Mouse (Mus musculus) MN1 (cell line): Measurements from ENCODE around the gene Synpo2l.
"Not testable (repeated sequence)": the region's sequence is repeated elsewhere in the genome, so short reads cannot be mapped to it uniquely, and the experiment has no call there.

Source experiments
- DNase-seq: peaks from one replicate; pipeline ENCODE4 v3.0.0-alpha.2; 2016; ENCODE audit warnings: low spot score

Synpo2l gene

DNA sequence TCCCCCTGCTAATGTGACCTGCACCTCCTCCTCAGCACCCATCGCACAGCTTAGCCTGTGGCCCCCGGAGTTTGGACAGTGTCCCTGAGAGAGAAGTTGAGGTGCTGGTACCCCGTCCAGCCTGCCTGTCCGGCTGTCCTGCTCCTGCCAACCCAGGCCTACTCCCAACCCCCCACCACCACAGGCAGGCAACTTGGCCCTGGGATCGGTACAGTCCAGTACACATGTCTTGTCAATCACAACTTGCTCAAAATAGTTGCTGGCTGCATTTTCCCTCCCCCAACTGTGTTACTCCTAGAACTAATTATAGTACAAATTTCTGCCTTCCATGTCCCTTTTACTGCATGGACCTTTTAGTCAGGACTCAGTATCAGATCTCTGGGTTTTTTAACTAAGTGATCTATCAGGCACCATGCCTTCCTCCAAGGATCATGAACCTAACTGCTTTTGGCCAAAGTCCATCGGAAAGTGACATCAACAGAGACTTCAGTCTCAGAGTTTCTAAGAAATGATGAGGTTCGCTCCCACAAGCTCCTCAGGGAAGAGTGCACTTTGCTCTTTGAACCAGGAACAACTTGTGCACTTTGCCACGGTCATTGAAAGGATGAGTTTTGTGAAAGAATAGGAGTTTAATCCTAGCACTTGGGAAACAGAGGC lies at the start of gene Synpo2l:
Synpo2l (minus strand) TSS at position 201 of the 657 bp plus-strand sequence.
- DNase-seq, result no peak

DNA sequence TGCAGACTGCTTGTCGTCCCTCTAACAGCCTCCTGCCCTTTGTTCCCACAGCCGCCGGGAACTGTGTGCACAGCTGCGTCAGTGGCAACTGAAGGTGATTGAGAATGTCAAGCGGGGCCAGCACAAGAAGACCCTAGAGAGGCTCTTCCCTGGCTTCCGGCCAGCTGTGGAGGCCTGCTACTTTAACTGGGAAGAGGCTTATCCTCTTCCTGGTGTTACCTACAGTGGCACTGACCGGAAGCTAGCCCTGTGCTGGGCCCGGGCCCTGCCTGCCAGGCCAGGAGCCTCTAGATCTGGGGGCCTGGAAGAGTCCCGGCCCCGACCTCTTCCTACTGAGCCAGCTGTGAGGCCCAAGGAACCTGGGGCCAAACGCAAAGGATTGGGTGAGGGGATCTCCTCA lies 45.7 kb upstream of the Synpo2l start:
- DNase-seq, result no peak

DNA sequence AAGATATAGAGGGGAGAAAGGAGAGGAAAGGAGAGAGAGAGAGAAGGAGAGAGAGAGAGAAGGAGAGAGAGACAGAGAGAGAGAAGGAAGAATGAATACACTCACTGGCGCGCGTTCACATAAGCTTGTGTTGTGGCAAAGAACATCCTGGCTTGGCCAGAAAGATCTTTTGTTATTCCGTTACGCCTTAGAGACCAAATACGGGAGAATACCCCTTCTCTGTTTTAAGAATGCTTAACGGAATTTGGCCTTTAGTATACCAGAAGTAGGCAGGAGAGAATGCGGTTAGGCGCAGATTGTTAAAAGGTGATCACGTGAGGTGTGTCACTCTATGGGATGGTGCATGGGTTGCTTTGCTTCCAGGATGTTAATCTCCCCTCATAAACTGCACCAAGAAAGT lies 40.1 kb upstream of the Synpo2l start:
- DNase-seq, result no peak

DNA sequence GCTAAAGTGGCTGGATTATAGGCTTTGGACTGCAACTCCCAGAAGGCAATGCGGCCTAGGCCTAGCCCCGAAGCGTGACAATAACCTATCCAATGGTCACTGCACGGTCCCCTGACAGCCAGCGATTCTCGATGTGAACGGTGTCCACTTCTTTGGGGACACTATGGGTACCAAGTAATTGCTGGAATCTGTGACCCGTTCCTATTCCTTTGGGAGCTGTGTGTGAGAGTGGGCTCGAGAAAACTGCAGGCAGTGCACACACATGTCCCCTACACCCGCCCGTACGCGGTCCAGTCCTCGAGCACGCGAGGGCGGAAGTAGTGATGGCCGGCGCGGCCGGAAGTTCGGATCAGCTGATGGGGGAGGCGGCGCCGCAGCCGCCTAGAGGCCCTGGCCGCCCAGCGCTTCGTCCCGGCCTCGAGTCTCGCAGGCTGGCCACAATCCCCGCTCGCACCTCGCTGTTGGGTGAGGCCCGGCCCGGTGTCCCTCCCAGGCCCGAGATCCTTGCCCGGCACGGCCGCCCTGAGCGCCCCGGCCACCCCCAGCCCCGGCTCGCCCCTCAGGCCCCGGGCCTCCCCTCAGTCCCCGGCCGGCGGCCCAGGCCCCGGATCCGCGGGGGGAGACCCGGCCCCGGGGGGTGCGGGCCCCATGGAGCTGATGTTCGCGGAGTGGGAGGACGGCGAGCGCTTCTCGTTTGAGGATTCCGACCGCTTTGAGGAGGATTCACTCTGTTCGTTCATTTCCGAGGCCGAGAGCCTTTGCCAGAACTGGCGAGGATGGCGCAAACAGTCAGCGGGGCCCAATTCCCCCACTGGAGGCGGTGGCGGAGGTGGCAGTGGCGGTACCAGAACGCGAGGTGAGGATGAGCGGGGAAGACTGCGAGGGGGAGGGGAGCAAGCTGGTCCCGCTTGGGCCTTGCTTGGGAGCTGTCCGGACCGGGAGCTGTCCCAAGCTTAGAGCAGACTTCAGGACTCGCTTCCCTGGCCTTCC lies 39.3 kb upstream of the Synpo2l start, which contains the start of gene Zswim8:
Zswim8 (plus strand) TSS at position 352 of the 990 bp plus-strand sequence.
- peak; percentile 89 for DNase-seq

GRCm38 (mm10) chr14:20703461-20703860 lies 35.3 kb upstream of the Synpo2l start:
- DNase-seq, result not testable (repeated sequence)

GRCm38 (mm10) chr14:20702741-20703381 lies 34.7 kb upstream of the Synpo2l start, which contains the start of gene Chchd1:
Chchd1 (plus strand) TSS chr14:20703006.
- peak; percentile 82 for DNase-seq

DNA sequence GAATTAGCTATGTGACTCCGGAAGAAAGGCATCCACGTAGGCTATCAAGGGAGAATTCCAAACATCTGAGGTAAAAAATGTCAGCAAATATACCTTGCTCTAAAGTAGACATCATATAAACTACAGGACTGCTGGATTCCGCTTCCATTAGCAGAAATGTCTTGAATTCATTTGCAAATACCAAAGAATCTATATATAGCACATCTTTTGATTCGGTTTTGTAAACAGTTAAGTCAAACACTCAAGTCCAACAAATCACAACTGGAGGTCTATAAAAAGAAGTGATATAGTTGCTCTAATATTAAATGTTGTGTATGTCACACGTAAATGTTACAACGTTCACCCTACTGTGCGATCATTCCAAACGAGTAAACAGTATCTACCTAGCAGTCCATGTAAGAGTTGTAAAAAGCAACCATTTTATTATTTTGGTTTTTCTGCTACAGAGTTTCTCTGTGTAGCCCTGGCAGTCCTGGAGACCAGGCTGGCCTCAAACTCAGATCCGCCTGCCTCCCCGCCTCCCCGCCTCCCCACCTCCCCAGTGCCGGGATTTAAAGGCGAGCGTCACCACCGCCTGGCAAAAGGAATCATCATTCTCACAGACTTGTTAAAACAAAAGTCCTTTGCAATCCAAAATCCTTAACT lies 34.1 kb upstream of the Synpo2l start:
- no peak for DNase-seq

DNA sequence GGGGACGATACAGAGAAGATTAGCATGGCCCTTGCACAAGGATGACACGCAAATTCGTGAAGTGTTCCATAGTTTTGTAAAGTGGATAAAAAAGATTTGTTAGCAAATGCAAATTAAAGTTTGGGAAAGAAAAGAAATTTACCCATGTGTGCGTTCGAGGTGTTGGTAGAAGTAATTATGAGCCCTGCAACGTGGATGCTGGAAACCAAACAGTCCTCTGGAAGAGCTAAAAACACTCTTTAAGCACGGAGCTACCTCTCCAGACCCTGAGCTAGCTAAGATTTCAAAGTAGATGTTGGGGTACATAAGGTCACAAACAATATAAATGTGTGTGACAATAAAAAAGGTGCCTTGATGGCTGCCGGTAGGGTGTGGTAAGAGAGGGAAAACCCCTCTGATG lies 33.4 kb upstream of the Synpo2l start:
- no peak for DNase-seq

- no peak for DNase-seq
Observed at GRCm38 (mm10) chr14:20700362-20700761, 32.2 kb upstream of the Synpo2l start.

DNA sequence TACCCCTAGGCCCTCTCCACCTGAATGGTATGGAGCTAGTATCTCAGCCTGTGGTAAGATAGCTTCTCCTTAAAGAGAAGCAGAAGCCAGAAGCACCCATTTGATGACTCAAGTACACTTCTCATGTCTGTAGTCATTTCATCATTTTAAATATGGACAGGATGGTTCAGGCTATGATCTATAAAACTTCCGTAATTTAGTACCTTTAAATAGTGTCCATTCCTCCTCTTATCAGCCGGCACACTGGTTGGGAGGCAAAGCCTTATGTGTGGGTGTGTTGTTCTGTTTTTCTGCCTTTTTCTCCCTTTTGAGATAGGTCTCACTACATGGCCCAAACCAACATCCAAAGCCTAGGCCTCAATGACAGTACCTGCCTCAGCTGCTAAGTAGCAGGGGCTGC lies 30.4 kb upstream of the Synpo2l start:
- no peak for DNase-seq

DNA sequence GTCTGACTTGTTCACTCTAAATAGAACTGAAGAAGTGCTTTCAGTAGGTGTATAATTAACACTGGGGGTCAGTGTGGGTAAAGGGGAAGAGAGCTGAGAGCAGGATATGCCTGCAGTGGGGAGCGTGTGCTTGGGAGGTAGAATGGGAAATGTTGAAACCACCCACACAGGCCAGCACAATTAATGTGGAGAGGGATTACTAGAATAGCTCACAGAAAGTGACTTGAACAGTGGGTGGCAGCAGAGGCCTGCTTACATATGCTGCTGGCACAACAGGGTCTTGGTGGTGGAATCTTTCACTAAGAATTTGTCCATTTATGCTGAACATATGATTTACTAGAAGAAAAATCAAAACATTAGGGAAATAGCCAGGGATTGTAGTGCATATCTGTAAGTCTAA lies 28.8 kb upstream of the Synpo2l start:
- peak; percentile 52 for DNase-seq

GRCm38 (mm10) chr14:20695761-20696520 lies 27.8 kb upstream of the Synpo2l start:
- no peak for DNase-seq

GRCm38 (mm10) chr14:20694884-20695760 lies 27.0 kb upstream of the Synpo2l start, which contains the start of gene Fut11:
Fut11 (plus strand) TSS chr14:20694968.
- DNase-seq, result peak; percentile 73

DNA sequence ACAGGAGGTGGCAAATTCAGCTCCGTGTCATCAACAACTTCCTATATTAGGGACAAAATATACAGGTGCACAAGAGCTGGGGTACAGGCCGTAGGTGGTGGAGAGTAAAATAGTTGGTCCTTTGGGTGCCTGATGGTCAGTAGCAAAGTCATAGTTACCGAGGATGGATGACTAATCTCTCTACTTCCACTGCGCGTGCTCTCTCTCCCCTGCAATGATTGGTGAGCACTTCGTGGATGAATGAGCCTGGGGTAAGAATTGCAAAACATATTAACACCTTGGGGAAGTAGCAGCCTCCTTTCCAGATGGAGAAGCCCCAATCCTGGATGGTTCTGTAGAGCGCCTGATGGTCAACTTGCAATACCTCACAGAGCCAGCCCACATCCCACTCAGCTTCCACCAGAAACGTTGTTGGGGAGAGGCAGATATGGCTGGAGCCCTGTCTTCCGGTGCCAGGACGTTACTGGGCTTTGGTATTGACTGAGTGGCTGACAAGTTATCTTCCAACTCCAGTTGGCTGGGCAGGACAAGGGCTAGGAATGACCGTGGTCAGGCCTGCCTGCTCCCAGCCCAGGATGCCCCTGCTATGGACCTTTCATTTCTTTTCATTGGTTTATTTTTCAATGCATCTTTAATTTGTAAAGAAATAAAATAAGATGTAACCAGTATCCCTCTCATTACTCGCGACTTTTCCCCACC lies 26.2 kb upstream of the Synpo2l start:
- DNase-seq, result no peak

DNA sequence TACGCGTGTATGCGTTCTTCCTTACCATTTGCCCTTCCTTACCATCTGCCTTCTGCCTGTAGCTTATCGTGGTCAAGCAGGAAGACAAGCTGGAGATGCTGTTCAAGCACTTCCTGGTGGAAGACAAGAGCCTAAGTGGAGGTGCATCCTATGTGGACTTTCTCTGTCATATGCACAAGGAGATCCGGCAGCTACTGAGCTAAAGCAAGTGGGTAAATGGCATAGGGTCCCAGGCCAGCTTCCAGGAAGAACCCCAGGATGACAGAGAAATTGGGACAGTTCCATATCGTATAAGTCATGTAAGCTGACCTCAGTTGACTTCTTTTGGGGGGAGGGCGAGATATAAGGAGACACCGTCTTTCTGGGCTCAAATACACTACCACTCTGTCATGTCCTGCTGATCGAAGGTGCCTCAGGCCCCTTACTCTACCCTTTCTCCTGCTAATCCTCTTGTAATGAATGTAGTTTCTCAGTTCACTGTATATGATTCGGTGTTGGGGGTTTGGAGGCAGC lies 25.5 kb upstream of the Synpo2l start:
- no peak for DNase-seq

DNA sequence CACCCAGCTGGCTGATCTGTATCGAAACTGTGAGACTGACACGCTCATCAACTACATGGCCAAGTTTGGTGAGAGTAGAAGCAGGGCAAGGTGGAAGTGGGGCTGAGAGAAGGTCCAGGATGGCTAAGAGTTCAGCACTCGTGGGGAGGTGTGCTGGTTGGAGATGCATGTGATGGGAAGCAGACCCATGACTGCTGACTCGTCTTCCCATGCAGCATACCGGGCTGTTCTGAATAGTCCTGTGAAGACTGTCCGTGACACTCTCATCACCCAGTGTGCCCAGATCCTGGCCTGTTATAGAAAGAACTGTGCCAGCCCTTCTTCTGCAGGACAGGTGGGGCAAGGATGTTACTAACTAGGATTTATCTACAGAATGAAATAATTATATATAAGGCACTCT lies 23.6 kb upstream of the Synpo2l start:
- DNase-seq, result no peak

DNA sequence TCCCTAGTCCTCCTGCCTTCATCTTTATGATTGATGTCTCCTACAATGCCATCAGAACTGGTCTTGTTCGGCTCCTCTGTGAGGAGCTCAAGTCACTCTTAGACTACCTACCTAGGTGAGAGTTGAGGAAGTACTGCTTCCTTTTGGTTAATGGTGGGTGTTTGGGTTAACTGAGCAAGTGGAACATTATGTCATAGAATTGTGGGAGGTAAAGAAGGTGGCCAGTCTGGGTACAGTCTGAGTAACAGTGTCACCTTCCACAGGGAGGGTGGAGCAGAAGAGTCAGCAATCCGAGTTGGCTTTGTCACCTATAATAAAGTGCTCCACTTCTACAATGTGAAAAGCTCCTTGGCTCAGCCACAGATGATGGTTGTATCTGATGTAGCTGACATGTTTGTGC lies 20.9 kb upstream of the Synpo2l start:
- no peak for DNase-seq

DNA sequence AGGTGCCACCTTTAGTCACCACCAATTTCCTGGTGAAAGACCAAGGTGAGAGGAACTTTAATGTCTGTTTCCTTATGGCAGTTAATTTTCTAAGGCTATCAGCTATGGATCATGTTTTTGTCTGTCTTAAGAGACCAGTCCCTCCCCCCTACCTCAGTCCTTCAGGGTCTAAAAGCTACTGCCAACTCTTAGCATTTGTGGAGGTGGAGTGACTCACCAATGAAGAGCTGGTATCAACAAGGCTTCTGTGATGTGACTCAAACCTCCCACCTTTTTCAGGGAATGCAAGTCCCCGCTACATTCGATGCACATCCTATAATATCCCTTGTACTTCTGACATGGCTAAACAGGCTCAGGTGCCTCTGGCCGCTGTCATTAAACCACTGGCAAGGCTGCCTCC lies 18.4 kb upstream of the Synpo2l start:
- DNase-seq, result no peak

- DNase-seq, result no peak
Observed at GRCm38 (mm10) chr14:20682498-20682897, 14.3 kb upstream of the Synpo2l start.
